Mouse (Mus musculus) fibroblast of lung, adult 2 months (primary cell): ENCODE results near the gene Timp1.

Experiments used
- DNase-seq: peaks from one replicate; pipeline ENCODE4 v3.0.0-alpha.2; 2011; ENCODE audit warnings: low read depth

The Timp1 gene

DNA sequence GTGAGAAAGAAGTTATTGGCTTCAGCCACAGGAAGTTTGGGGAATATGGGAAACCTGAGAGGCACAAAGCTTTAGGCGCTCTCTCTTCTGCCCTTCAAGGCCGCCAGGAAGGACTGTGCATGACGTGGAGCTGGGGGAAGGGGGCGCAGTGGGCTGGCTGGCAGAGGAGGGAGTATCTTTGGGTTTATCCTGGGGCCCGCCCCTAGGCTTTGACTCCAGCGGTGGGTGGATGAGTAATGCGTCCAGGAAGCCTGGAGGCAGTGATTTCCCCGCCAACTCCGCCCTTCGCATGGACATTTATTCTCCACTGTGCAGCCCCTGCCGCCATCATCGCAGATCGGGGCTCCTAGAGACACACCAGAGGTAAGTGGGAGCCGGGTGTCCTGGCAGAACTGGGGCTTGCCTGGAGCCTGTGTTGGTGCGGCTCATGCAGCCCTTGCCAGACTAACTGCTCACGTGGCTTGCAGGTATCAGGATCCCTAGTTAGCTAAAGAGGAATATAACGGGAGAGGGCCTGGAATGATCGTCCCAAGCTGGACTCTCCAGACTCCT, at the start of gene Timp1:
Timp1 (plus strand) TSS at position 205 of the 552 bp plus-strand sequence.
- peak; percentile 73 for DNase-seq

- no peak for DNase-seq
These were observed 41.0 kb upstream of the Timp1 start for GRCm38 (mm10) chrX:20828934-20829333.

GRCm38 (mm10) chrX:20847232-20847631, 22.7 kb upstream of the Timp1 start:
- DNase-seq = no peak

DNA sequence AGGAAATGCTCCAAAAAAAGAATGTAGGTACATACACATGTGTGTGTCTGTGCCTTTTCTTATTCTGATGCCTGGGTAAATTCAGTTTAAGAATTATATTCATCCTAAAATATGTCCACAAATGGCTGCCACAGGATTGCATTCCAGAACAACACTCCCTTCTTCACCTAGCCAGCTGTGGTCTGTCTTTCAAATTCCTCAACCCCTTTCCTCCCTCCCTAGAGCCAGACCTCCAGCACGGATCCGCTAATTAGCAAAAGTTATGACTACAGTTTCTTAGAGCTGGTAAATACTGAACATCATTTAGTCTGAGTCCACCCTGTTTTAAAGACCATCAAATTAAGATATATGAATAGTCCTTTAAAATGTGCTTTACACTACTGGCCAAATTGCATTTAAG, 22.1 kb upstream of the Timp1 start:
- no peak for DNase-seq

DNA sequence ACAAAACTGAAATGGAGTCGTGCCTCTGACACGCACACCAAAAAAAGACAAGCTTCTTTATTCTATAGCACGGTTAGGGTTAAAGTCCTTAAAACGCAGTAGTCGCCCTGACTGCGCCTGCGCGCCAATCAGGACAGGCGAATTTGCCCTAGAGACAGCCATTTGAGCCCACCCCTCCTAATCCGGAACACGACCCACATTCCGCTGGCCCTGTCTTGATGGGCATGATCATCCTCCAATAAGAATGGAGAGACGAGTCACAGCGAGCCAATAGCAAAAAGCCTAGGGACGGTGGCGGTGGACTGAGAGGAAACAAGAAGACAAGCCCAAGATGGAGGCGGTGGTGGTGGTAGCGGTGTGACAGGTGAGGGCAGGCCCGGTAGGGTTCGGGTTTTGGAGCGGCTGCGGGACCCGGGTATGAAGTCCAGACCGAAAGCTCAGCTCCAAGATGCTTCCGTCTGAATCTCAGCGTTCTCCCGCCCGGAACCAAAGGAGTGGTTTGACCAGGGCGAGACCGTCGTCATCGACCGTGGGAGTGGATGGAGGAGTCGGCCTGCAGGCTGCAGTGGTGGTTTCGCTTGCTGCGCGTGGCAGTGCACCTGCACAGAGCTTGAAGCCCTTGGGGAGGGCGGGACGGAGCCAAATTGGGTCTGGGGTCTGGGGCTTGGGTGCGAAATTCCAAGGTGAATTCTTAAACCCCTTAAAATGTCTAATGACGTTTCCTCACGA, 21.5 kb upstream of the Timp1 start:
- peak; percentile 89 for DNase-seq

- DNase-seq = no peak
These were observed 16.2 kb upstream of the Timp1 start for GRCm38 (mm10) chrX:20853794-20854193.

GRCm38 (mm10) chrX:20861453-20862104, 8.4 kb upstream of the Timp1 start:
- DNase-seq = no peak

DNA sequence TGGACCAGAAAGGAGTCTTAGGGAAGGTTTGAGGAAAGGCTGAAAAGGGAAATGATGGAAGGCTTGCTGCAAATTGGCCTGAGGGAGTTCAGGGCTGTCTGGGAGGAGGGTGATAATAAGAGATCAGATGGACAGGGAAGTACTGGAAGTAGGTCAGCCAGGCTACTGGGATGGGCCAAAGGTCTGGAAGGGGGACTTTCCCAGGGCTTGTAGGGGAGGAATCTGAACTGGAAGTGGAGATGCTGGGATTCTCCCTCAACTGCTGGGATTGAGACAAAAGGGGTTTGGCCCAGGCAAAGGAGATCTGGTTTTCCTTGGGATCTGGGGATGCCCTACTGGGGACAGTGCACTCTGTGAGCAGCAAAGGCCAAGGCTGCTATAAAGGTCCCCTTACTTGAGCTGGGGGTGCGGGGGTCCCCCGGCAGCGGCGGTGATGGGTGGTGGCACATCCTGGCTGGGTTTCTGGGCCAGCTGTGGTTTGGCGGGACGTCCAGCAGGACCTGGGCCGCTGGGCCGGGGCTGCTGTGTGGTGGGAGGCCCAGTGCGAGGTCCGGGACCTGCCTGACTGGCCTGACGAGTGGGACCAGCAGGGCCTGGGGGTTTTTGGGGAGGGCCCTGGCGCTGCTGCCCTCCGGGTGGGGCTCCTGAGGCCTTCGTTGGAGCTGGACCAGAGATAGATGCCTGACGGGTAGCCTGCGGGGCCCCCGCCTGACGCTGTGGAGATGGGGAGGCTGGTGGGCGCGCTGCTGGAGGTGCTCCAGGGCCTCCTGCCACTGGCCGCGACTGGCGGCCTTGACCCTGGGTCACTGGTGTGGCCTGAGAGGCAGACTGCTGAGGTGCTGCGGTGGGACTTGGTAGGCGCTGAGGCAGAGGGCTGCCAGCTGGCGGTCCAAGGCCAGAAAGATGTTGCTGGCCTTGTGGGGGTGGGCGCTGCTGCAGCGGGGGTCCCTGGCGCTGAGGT, 7.6 kb upstream of the Timp1 start:
- no peak for DNase-seq

- DNase-seq = peak; percentile 52
These were observed 6.5 kb upstream of the Timp1 start for GRCm38 (mm10) chrX:20863161-20864101.

GRCm38 (mm10) chrX:20868091-20868490, 1.9 kb upstream of the Timp1 start:
- DNase-seq = no peak

DNA sequence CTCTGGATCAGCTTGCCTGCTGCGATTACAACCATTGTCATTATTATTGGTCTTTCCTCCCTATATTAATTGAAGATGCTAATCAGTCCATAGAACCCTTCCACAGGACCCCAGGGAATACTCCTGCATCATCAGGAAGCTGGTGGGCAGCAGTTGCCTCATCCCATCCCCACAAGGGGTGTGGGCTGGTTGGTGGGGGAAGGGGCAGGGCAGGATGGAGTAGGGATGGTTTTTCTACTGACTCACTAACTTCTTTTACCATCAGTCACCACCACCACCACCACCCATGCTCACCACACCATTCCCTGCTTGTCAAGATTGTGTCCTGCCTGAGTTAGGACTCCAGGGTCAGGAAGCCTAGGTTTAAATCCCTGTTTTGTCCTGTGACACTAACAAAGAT, 763 bp upstream of the Timp1 start:
- DNase-seq = no peak

- DNase-seq = no peak
These were observed 3.0 kb downstream of the Timp1 start for GRCm38 (mm10) chrX:20872928-20873500.

DNA sequence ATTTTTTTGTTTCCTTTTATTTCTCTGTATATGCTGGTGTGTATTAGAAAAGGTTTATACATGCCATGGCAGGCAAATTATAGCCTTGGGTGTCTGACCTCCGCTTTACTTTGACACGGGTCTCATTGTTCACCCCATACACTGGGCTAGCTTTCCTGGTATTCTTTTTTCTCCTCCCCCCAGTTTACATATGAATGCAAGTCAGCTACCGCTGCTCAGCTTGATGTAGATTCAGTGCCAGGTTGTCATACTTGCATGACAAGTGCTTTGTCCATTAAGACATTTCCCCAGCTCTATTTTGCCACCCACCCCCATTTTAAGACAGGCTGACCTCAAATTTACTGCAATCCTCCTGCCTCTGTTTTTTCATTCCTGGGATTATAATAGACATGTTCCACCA, 5.3 kb downstream of the Timp1 start:
- no peak for DNase-seq

- no peak for DNase-seq
These were observed 40.1 kb downstream of the Timp1 start for GRCm38 (mm10) chrX:20910074-20910473.

DNA sequence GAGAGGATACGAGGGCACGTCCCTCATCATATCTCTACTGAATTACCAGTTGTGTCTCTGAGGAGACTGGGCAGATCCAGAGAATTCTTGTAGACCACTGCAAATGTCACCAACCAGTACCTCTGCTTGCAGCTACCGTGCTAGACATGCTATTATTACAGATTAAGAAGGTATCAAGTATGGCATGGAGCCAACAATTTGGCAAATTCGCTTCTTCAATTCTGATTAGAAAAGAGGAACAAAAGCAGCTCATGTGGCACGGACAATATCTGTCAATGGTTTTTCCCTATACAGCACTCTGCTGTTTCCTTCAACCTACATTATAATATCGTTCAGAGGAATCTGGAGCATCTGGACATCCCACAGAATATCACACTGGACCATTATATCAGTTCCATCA, 43.8 kb downstream of the Timp1 start:
- no peak for DNase-seq

DNA sequence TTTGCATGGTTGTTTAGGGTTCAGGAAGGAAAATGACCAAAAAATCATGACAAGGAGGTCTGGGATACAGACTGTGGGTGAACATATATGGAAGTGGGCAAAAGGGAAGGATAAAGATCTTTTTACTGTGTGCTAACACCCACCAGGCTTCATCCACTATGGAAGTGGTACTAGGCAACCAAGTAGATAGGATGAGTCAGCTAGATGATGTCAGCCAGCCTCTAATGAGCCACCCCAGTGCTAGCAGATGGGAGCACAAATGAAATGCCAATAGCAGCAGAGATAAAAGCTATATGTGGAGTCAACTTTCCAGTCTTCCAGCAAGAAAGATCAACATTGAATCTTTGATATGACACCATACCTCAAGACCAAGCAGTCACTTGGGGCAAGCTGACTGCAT, 45.1 kb downstream of the Timp1 start:
- no peak for DNase-seq

DNA sequence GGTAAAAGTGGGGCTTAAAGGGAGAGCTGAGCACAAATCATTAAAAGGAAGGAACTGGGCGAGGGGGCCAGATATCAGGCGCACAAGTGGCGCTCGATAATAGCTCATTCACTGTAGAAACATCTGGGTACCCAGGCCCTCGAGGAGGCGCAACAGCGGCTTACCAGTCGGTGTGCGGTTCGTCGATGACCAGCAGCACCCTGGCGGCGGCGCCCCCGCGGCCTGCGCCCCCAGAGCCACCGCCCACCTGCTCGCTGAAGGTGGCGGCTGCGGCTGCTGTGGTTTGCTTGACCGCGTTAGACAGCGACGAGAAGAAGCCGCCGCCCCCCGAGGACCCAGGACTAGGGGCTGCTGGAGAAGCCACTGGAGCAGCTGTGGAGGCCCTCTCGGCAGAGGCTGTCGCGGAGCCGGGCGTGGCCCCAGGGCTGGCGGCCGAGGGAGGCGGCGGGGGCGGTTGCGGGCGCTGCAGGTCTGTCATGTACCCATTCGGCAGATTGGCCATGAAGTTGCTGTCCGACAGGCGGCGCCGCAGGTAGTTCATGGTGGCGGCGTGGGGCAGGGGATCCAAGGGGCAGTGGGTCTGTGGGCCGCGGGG, 50.4 kb downstream of the Timp1 start:
- no peak for DNase-seq

GRCm38 (mm10) chrX:20920844-20921364, 50.9 kb downstream of the Timp1 start, which contains the start of gene Syn1:
TSS of gene Syn1 (minus strand) at chrX:20921004.
- peak; percentile 41 for DNase-seq

GRCm38 (mm10) chrX:20921366-20921765, 51.4 kb downstream of the Timp1 start:
- no peak for DNase-seq

DNA sequence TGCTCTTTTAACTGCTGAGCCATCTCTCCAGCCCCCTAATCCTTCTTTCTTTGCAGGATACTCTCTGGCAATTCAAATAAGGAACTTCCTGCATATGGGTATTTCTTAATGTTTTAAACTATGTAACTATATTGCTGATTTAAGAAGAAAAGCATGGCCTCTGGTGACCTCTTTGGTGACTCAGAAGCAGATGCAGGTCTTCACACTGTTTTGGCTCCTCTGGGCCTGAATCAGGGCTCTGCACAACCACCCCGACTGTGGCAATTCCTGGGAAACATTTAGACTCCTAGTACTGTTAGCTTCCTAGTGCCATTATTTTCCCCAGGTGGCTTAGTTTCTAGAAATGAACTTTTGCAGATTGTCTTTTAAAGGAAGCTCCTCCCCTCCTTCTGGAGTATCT, 53.5 kb downstream of the Timp1 start:
- no peak for DNase-seq
